Mouse (Mus musculus) forebrain, embryonic 13.5 days (tissue): Measurements from ENCODE around the gene Mgat4c. TPM values are rescaled to one million over a fixed set of nuclear protein-coding genes. Genes with fewer than 3 reads are reported as not detected.

Experiments
- ATAC-seq: fragments of 200-750 bp; cut with Nextera tagmentation; 2 replicates; pipeline ENCODE4 v1.8.0; 2017
- H3K27ac ChIP-seq: fragments of 300-500 bp; sonication (generic); 2 replicates; pipeline ENCODE4 v1.5.1; 2015; ENCODE audit warnings: inconsistent platforms, mild to moderate bottlenecking, moderate library complexity
- H3K27me3 ChIP-seq: fragments of 300-500 bp; sonication (generic); 2 replicates; pipeline ENCODE4 v1.6.1; 2015; ENCODE audit warnings: mild to moderate bottlenecking, inconsistent platforms
- H3K36me3 ChIP-seq: fragments of 300-500 bp; sonication (generic); 2 replicates; pipeline ENCODE4 v1.6.1; 2015; ENCODE audit warnings: mild to moderate bottlenecking, inconsistent platforms; ENCODE audit not compliant: poor library complexity, severe bottlenecking
- H3K4me1 ChIP-seq: fragments of 300-500 bp; sonication (generic); 2 replicates; pipeline ENCODE4 v1.6.1; 2015; ENCODE audit warnings: inconsistent platforms
- H3K4me2 ChIP-seq: fragments of 300-500 bp; sonication (generic); 2 replicates; pipeline ENCODE4 v1.6.1; 2015; ENCODE audit warnings: inconsistent platforms, mild to moderate bottlenecking, moderate library complexity
- H3K4me3 ChIP-seq: fragments of 300-500 bp; sonication (generic); 2 replicates; pipeline ENCODE4 v1.5.1; 2015; ENCODE audit warnings: mild to moderate bottlenecking, inconsistent platforms
- H3K9ac ChIP-seq: fragments of 300-500 bp; sonication (generic); 2 replicates; pipeline ENCODE4 v1.6.1; 2015; ENCODE audit warnings: mild to moderate bottlenecking, inconsistent platforms
- H3K9me3 ChIP-seq: fragments of 300-500 bp; sonication (generic); replicated peaks from 2 replicates; pipeline ENCODE4 v1.6.1; 2016; ENCODE audit warnings: inconsistent platforms
- WGBS: fragments of 180-500 bp; shearing (Covaris S2); methylation state at CpG from one replicate; pipeline ENCODE4 v1.1.7; 2015; 5-methylcytosine and 5-hydroxymethylcytosine counted together
- polyA plus RNA-seq: library from polyadenylated mRNA; unstranded; fragments of >200 nt; fragmentation: Nextera tagmentation; extraction: Ambion mirVana; gene quantifications from 2 replicates; pipeline ENCODE4 v1.2.1, GENCODE M21; 2015

The Mgat4c gene
- polyA plus RNA-seq, 1 experiment from 2014 or later, result 7.7 TPM

- Histone ChIP-seq H3K4me1 (peaks cover 6% of the 10 kb centered on the region; the same call in 1 of the 2 replicates), H3K9ac (no peak overlapping the region), H3K27ac (no peak overlapping the region), H3K4me3 (no peak overlapping the region), H3K4me2 (no peak overlapping the region), H3K36me3 (no peaks in the 10 kb centered on the region), H3K9me3 (no peaks in the 10 kb centered on the region), H3K27me3 (no peaks in the 10 kb centered on the region)
- 0 out of 2 replicates have a peak, but pooled peaks have one; percentile 26 for ATAC-seq
- WGBS, result 44% methylated on average over 1 of the region's 1 CpGs
Measured at GRCm38 (mm10) chr10:102155853-102156252, 474.6 kb downstream of the Mgat4c start.

GRCm38 (mm10) chr10:102158809-102159208 lies 477.5 kb downstream of the Mgat4c start:
- ATAC-seq, result peak; percentile 78
- 9% methylated on average over 12 of the region's 12 CpGs for WGBS
- Histone ChIP-seq H3K4me1 (peaks cover 6% of the 10 kb centered on the region; the same call in 1 of the 2 replicates), H3K36me3 (no peaks in the 10 kb centered on the region), H3K9ac (peak overlapping the region; percentile 53; the same call in 1 of the 2 replicates), H3K27ac (no peak overlapping the region; the same call in 1 of the 2 replicates), H3K4me3 (peak overlapping the region; percentile 29), H3K27me3 (no peaks in the 10 kb centered on the region), H3K4me2 (peak overlapping the region; percentile 52), H3K9me3 (no peaks in the 10 kb centered on the region)

GRCm38 (mm10) chr10:102184726-102185125 lies 503.4 kb downstream of the Mgat4c start:
- Histone ChIP-seq H3K9me3 (no peaks in the 10 kb centered on the region), H3K9ac (no peak overlapping the region), H3K4me2 (0 out of 2 replicates have a peak overlapping the region, but pooled peaks have one; percentile 3), H3K27ac (no peak overlapping the region), H3K36me3 (no peaks in the 10 kb centered on the region), H3K4me3 (no peak overlapping the region), H3K4me1 (0 out of 2 replicates have a peak, but pooled peaks cover 4% of the 10 kb centered on the region), H3K27me3 (no peaks in the 10 kb centered on the region)
- peak; percentile 92 for ATAC-seq
- WGBS, result 47% methylated on average over 3 of the region's 3 CpGs

- Histone ChIP-seq H3K27me3 (no peaks in the 10 kb centered on the region), H3K27ac (no peak overlapping the region), H3K4me3 (no peak overlapping the region), H3K9me3 (no peaks in the 10 kb centered on the region), H3K4me2 (no peak overlapping the region), H3K4me1 (no peaks in the 10 kb centered on the region), H3K9ac (no peak overlapping the region), H3K36me3 (no peaks in the 10 kb centered on the region)
- 91% methylated on average over 1 of the region's 1 CpGs for WGBS
- ATAC-seq, result no peak
Measured at GRCm38 (mm10) chr10:102191646-102192045, 510.4 kb downstream of the Mgat4c start.

- no peaks in the 10 kb centered on the region for H3K36me3 ChIP-seq
- no peak for ATAC-seq
- H3K4me2 ChIP-seq, result no peak overlapping the region
- 87% methylated on average over 4 of the region's 4 CpGs for WGBS
- H3K9ac ChIP-seq, result no peak overlapping the region
- no peak overlapping the region for H3K27ac ChIP-seq
- H3K4me1 ChIP-seq, result no peaks in the 10 kb centered on the region
- H3K27me3 ChIP-seq, result no peaks in the 10 kb centered on the region
- H3K4me3 ChIP-seq, result no peak overlapping the region
- H3K9me3 ChIP-seq, result no peaks in the 10 kb centered on the region
Measured at GRCm38 (mm10) chr10:102196850-102197249, 515.6 kb downstream of the Mgat4c start.

- WGBS, result 18% methylated on average over 6 of the region's 6 CpGs
- H3K4me2 ChIP-seq, result no peak overlapping the region
- H3K4me1 ChIP-seq, result peaks cover 5% of the 10 kb centered on the region
- peak; percentile 83 for ATAC-seq
- no peaks in the 10 kb centered on the region for H3K36me3 ChIP-seq
- 0 out of 2 replicates have a peak overlapping the region, but pooled peaks have one; percentile 19 for H3K27ac ChIP-seq
- H3K27me3 ChIP-seq, result no peaks in the 10 kb centered on the region
- H3K4me3 ChIP-seq, result no peak overlapping the region
- no peak overlapping the region for H3K9ac ChIP-seq
- H3K9me3 ChIP-seq, result no peaks in the 10 kb centered on the region
Measured at GRCm38 (mm10) chr10:102238558-102239211, 557.4 kb downstream of the Mgat4c start.

- no peaks in the 10 kb centered on the region for H3K27me3 ChIP-seq
- no peak overlapping the region for H3K4me3 ChIP-seq
- no peaks in the 10 kb centered on the region for H3K36me3 ChIP-seq
- no peak overlapping the region for H3K9ac ChIP-seq
- H3K4me1 ChIP-seq, result peaks cover 8% of the 10 kb centered on the region
- H3K9me3 ChIP-seq, result no peaks in the 10 kb centered on the region
- peak; percentile 72 for ATAC-seq
- no peak overlapping the region for H3K4me2 ChIP-seq
- no peak overlapping the region for H3K27ac ChIP-seq
Measured at GRCm38 (mm10) chr10:102243897-102244296, 562.6 kb downstream of the Mgat4c start.

- no peak overlapping the region for H3K4me2 ChIP-seq
- no peak overlapping the region for H3K4me3 ChIP-seq
- H3K9me3 ChIP-seq, result no peaks in the 10 kb centered on the region
- peaks cover 8% of the 10 kb centered on the region for H3K4me1 ChIP-seq
- no peaks in the 10 kb centered on the region for H3K36me3 ChIP-seq
- peak; percentile 90 for ATAC-seq
- H3K9ac ChIP-seq, result no peak overlapping the region
- H3K27me3 ChIP-seq, result no peaks in the 10 kb centered on the region
- 32% methylated on average over 5 of the region's 5 CpGs for WGBS
- H3K27ac ChIP-seq, result no peak overlapping the region
Measured at GRCm38 (mm10) chr10:102244601-102245000, 563.3 kb downstream of the Mgat4c start.

GRCm38 (mm10) chr10:102245269-102245668 lies 564.0 kb downstream of the Mgat4c start:
- H3K9ac ChIP-seq, result no peak overlapping the region
- no peaks in the 10 kb centered on the region for H3K27me3 ChIP-seq
- no peak overlapping the region for H3K27ac ChIP-seq
- H3K9me3 ChIP-seq, result no peaks in the 10 kb centered on the region
- H3K4me1 ChIP-seq, result peaks cover 8% of the 10 kb centered on the region
- H3K4me3 ChIP-seq, result no peak overlapping the region
- H3K4me2 ChIP-seq, result no peak overlapping the region
- ATAC-seq, result no peak
- 90% methylated on average over 9 of the region's 9 CpGs for WGBS
- H3K36me3 ChIP-seq, result no peaks in the 10 kb centered on the region

- Histone ChIP-seq H3K36me3 (no peaks in the 10 kb centered on the region), H3K4me2 (no peak overlapping the region), H3K4me3 (no peak overlapping the region), H3K4me1 (no peaks in the 10 kb centered on the region), H3K27ac (no peak overlapping the region), H3K9me3 (no peaks in the 10 kb centered on the region), H3K27me3 (no peaks in the 10 kb centered on the region), H3K9ac (no peak overlapping the region)
- WGBS, result 84% methylated on average over 5 of the region's 5 CpGs
- no peak for ATAC-seq
Measured at GRCm38 (mm10) chr10:102308892-102309479, 627.7 kb downstream of the Mgat4c start.

GRCm38 (mm10) chr10:102365685-102366381 lies 684.5 kb downstream of the Mgat4c start:
- Histone ChIP-seq H3K27me3 (no peaks in the 10 kb centered on the region), H3K36me3 (no peaks in the 10 kb centered on the region), H3K9ac (no peak overlapping the region), H3K27ac (no peak overlapping the region), H3K4me3 (no peak overlapping the region), H3K4me1 (no peaks in the 10 kb centered on the region), H3K4me2 (no peak overlapping the region), H3K9me3 (no peaks in the 10 kb centered on the region)
- WGBS, result 69% methylated on average over 5 of the region's 5 CpGs
- ATAC-seq, result no peak

GRCm38 (mm10) chr10:102370576-102370975 lies 689.3 kb downstream of the Mgat4c start:
- Histone ChIP-seq H3K4me2 (no peak overlapping the region), H3K9ac (no peak overlapping the region), H3K9me3 (no peaks in the 10 kb centered on the region), H3K4me1 (no peaks in the 10 kb centered on the region), H3K27me3 (no peaks in the 10 kb centered on the region), H3K4me3 (no peak overlapping the region), H3K27ac (no peak overlapping the region), H3K36me3 (no peaks in the 10 kb centered on the region)
- ATAC-seq, result no peak
- WGBS, result 93% methylated on average over 1 of the region's 1 CpGs
